Mouse (Mus musculus) T-cell, adult 66 days (primary cell): ENCODE results near the gene Olfr1143. TPM values are rescaled to one million over a fixed set of nuclear protein-coding genes. Genes with fewer than 3 reads are reported as not detected.

ENCODE experiments used
- total RNA-seq, 2 experiments: library from RNA; stranded (reverse); gene quantifications; 3 replicates in 1 of 2; 4 replicates in 1 of 2; pipeline ENCODE4 v1.2.4; 2023

The Olfr1143 gene
- not detected for total RNA-seq

DNA sequence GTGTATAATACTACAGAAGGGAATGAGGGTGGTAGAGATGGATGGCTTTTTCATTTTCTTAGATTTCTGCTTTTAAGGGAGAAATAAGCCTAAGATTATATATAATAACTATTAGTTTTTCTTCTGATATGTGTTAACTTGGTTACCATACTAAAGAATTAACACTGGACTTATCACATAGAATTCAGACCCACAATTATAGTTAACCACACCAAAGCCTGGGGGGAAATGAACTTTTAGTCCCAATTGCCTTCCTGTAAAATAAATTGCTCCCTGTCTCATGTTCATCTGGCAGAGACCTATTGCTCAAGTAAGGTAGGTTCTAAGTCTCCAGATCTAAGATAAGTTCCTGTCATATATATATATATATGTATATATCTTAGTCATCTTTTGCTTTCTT is at the start of gene Olfr1143:
Gene Olfr1143, plus strand, starts transcription at position 301 of the 400 bp plus-strand sequence.

DNA sequence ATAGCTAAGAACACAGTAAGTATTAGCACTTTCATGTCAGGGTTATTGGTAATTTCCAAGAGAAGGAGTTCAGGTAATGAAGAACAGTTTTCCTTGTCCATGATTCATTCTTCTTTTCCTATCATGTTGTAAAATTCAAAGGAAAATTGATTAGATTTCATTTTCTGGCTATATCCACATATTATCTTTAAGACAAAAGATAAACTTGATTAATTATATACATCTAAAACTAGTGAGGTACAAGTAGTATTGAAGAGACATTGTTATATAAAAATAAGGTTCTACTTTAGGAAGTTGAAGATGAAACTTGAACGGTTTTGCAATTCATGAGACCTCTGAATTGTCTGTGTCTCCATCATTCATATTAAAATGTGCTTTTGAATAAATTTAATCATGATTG is 46.5 kb upstream of the Olfr1143 start, which contains the start of gene Olfr1141:
Gene Olfr1141, minus strand, starts transcription at position 101 of the 400 bp plus-strand sequence.

DNA sequence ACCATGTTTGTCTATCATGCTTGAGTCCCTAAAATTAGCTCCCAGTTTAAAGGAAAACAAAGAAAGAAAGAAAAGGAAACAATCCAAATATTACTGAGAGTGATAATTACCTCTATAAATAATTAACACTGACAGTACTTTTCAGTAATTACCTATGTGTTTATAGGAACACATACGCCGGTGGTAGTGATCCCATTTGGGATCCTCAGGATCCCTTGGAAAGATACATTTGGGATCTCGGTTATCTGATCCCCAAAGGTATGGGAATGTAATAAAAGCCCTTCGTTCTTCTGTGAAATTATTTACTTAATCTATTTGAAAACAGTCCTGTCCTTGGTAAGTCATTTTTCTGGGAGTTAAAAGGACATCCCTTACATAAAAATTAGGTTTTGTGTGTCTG is 21.2 kb upstream of the Olfr1143 start, which contains the start of gene Olfr152:
Gene Olfr152, plus strand, starts transcription at position 301 of the 400 bp plus-strand sequence.

DNA sequence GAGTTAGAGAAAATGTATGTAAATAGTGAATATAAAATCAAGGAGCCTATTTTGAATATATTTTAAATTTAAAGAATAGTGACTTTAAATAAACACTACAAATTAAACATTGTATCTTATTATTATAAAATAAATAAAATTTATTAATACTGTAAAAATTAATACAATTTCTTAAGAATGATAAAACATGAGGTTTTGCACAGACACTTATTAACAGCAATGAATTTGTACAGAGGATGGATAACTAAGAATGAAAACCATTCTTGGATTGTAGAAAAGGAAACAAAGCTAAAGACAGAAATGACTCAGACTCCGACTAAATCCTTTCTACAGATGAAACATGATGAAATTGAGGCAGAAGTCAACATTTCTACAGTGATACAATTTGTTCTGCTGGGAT is 9.1 kb downstream of the Olfr1143 start, which contains the start of gene Olfr1145:
Gene Olfr1145, plus strand, starts transcription at position 301 of the 400 bp plus-strand sequence.

DNA sequence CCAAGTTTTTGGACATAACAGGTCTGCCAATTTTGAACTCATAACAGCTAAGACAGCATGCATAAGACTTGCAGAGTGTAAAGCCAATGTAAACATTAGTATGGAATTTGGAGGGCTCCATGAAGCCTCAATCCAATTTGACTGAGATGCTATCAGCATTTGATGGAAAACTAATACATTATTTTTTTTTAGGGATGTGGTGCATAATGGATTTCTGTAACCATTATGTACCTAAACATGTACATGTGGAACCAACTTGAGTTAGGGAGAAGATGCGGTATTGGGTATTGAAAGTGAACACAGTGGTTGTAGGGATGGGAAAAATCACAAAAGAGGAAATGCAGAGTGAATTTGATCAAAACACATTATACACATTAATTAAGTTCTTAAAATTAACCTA is 29.8 kb downstream of the Olfr1143 start, which contains the start of gene Olfr1148:
Gene Olfr1148, plus strand, starts transcription at position 301 of the 400 bp plus-strand sequence.

DNA sequence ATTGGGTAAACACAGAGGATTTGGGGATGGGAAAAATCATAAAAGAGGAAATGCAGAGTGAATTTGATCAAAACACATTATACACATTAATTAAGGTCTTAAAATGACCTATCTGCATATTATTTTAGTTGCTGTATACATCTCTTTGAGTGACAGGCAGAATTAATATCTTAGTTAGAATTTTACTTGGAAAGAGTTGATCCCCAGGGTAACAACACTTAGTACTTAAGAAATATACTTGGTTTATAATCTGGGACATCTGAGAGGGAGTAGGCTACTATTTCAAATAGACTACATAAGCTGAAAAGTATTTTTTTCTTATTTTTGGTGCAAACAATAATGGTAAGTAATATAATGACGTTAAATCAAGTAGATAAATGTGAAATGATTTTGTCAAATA is 43.3 kb downstream of the Olfr1143 start, which contains the start of gene Olfr1150-ps1:
Gene Olfr1150-ps1, plus strand, starts transcription at position 301 of the 400 bp plus-strand sequence.

Other genes with a start within 250 kb of the Olfr1143 start
- not detected for gene Olfr1129, start 226.7 kb upstream of the Olfr1143 start, total RNA-seq
- not detected for gene Olfr1130, start 194.4 kb upstream of the Olfr1143 start, total RNA-seq
- gene Olfr1131, start 173.5 kb upstream of the Olfr1143 start, total RNA-seq: not detected
- gene Olfr1132, start 163.1 kb upstream of the Olfr1143 start, total RNA-seq: not detected
- gene Olfr1133, start 153.2 kb upstream of the Olfr1143 start, total RNA-seq: not detected
- gene Olfr1134, start 142.1 kb upstream of the Olfr1143 start, total RNA-seq: not detected
- gene Olfr1135, start 126.9 kb upstream of the Olfr1143 start, total RNA-seq: not detected
- not detected for gene Olfr1136, start 106.6 kb upstream of the Olfr1143 start, total RNA-seq
- gene Olfr1137, start 87.4 kb upstream of the Olfr1143 start, total RNA-seq: not detected
- gene Olfr1138, start 60.6 kb upstream of the Olfr1143 start, total RNA-seq: not detected
- not detected for gene Olfr1140, start 56.8 kb upstream of the Olfr1143 start, total RNA-seq
- gene Olfr1141, start 46.6 kb upstream of the Olfr1143 start, total RNA-seq: not detected
- not detected for gene Olfr152, start 21.1 kb upstream of the Olfr1143 start, total RNA-seq
- not detected for gene Olfr1145, start 9.2 kb downstream of the Olfr1143 start, total RNA-seq
- not detected for gene Olfr1148, start 29.9 kb downstream of the Olfr1143 start, total RNA-seq
- not detected for gene Olfr1150-ps1, start 43.4 kb downstream of the Olfr1143 start, total RNA-seq
- not detected for gene Olfr1151, start 55.3 kb downstream of the Olfr1143 start, total RNA-seq
- not detected for gene Olfr1152, start 65.9 kb downstream of the Olfr1143 start, total RNA-seq
- not detected for gene Olfr1153, start 94.4 kb downstream of the Olfr1143 start, total RNA-seq
- gene Olfr1154, start 104.6 kb downstream of the Olfr1143 start, total RNA-seq: not detected
- not detected for gene Olfr1155, start 144.5 kb downstream of the Olfr1143 start, total RNA-seq
- not detected for gene Olfr1156, start 152.5 kb downstream of the Olfr1143 start, total RNA-seq
- gene Olfr1157, start 167.7 kb downstream of the Olfr1143 start, total RNA-seq: not detected
- not detected for gene Olfr74, start 174.1 kb downstream of the Olfr1143 start, total RNA-seq
- gene Olfr1158, start 189.5 kb downstream of the Olfr1143 start, total RNA-seq: not detected
- gene Olfr1160, start 207.7 kb downstream of the Olfr1143 start, total RNA-seq: not detected
- gene Olfr1161, start 222.2 kb downstream of the Olfr1143 start, total RNA-seq: not detected
- gene Olfr73, start 237.1 kb downstream of the Olfr1143 start, total RNA-seq: not detected